Mouse (Mus musculus) kidney, adult 8-10 months (tissue): ENCODE results near the gene Xpo1.
"Not testable (repeated sequence)": the region's sequence is repeated elsewhere in the genome, so short reads cannot be mapped to it uniquely, and the experiment has no call there.

Experiments used
- DNase-seq, 2 experiments: peaks; one replicate each; pipeline ENCODE4 v3.0.0; 2022

Xpo1 gene

DNA sequence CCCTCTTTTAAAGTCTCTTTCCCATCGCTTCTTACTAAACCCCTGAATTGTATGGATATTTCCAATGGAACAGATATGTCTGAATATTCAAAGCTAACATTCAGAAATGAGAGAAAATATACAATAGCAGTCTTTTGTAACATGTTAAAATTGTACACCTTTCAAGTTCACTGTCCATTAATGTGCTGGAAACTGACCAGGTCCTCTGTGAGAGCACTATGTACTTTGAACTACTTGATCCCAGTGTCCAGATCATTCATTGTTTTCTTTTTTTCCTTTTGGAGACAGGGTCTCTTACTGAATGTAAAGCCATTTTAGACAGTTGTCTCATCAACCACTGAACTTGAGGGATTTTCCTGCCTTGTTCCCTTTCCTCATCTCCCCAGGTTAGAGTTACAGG lies 47.3 kb downstream of the Xpo1 start:
- DNase-seq, result peak; percentile 22 to 28

DNA sequence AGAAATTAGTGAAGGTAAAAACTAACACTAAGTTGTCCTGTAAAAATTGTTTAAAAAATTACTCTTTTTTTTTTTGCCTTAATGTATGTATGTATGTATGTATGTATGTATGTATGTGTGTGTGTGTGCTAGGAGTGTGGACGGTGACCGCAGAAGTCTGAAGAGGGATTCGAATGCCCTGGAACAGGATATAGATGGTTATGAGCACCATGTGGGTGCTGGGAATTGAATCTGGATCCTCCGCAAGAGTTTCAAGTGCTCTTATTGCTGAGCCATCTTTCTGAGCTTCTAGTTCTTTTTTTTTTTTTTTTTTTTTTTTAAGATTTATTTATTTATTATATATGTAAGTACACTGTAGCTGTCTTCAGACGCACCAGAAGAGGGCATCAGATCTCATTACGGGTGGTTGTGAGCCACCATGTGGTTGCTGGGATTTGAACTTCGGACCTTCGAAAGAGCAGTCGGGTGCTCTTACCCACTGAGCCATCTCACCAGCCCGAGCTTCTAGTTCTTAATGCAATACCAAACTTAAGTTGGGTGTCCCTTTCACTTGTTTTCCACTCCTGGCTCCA lies 49.3 kb downstream of the Xpo1 start:
- not testable (repeated sequence) for DNase-seq

DNA sequence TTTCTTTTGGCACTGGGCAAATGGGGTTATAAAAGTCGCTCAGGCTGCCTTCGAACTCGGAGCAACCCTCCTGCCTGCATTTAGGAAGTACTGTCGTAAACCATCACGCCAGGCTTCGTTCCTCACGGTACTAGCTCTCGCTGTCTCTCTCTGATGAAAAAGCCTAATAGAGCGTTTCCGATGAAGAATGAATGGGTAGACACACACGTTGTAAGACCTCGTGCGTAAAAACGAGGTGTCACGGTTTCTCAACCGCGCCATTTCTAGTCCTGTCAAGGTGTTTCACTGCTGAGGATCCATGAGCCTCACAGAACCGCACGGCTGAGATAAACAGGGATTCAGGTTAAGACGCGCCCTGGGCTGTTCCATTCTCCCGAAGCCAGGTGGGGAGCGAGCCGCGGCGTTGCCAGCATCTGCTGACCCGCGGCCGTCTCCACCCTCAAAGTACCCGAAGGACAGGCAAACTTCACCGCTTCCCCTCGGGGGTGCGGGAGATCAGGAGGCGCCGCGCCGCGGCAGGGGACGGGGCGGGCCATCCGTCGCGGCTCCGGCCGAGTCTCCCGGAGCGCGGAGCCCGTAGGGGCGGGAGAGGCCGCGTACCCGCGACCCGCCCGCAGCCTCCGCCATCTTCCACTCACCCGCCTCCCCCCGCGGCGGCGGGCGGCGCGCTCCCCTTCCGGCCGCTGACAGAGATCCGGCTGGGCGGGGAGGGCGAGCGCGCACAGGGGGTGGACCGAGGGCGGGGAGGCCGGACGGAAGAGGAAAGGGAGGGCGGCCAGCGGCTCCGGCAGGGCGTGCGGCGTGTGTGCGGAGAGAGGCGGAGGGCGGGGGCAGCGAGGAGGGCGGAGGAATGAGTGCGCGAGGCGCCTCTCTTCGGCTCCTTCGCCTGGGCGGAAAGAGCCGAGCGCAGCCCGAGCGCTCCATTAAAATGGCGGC lies 50.1 kb downstream of the Xpo1 start:
- peak; percentile 96 to 97 for DNase-seq

DNA sequence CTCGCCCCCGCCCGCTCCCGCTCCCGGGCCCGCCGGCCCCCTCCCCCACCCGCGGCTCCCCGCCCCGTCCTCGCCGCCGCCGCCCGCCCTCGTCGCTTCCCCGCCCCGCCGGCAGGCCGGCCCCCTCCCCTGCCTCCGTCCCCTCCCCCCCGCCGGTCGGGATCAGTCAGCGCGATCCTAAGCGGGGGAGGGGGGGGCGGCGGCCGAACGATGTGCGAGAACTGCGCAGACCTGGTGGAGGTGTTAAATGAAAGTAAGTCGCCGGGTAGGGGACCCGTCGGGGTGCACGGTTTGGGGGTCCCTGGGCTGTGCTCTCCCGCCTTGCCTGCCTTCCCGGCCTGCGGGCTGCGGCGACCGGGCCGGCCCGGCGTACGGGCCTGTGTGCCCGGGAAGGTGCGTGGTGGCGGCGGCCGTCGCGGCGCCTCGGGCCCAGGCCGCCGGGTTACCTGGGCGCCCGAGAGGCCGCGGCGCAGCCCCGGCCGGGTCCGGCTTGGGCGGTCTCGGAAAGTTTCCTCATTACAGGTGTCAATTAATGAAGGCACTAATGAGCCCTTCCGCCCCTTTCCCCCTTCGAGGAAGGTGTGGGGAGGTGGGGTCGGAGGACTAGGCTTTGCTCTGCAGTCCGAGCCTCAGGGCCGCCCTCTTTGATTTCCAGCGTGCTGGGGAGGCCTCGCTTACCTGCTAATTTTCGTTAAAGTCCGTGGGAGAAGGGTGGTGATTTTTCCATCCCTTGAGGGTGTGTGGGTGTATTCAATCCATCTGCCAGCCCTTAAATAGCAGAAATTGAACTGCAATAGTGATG lies 51.1 kb downstream of the Xpo1 start, which contains the start of gene Usp34:
Gene Usp34, plus strand, starts transcription at position 132 of the 802 bp plus-strand sequence.
- DNase-seq, result peak; percentile 55 to 63

DNA sequence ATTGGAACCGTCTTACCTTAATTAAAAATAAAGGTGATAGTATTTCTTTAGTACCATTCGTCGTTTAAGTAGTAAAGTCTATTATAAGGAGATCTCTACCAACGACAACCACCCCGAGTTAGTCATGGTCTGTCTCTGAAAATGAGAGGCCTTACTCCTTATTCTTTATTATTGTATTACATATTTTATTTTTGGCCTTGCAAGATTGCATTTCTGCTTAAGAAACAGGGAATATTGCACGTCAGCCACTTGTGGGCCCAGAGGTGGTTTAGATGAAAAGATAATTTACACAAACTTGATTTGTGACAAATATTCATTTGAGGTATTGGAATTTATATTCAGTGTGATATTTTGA lies 51.7 kb downstream of the Xpo1 start:
- no peak for DNase-seq

DNA sequence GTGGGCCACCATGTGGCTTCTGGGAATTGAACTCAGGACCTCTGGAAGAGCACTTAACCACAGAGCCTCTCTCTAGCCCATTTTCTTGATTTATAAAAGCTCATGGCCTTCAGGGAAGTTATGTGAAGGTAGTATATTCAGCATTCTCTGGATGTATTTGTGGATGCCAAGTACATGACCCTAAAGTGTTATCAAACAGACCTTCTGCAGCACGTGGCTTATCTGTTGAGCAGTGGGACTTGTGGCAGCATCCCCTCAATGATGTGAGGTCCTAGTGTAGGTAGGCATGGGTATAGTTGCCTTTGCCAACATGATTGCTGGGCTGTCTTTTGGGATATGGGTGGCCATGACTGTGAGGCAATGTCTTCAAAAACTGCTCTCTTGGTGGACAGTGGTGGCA lies 57.7 kb downstream of the Xpo1 start:
- DNase-seq, result no peak

DNA sequence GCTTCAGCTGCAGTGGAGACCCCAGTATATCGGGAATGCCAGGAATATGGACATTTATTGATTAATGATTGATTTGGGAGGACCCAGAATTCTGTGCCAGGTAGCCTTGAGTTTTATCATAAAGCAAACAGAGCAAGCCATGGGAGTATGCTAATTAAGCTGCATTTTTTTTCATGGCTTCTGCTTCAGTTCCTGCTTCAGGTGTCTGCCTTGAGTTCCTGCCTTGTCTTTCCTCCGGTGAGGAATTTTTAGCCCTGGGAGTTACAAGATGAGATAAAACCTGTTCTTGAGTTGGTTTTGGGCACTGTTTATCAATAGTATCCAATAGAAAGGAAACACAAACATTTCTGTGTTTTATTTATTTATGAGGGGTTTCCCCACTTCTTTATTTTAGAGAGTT lies 73.6 kb downstream of the Xpo1 start:
- no peak for DNase-seq

DNA sequence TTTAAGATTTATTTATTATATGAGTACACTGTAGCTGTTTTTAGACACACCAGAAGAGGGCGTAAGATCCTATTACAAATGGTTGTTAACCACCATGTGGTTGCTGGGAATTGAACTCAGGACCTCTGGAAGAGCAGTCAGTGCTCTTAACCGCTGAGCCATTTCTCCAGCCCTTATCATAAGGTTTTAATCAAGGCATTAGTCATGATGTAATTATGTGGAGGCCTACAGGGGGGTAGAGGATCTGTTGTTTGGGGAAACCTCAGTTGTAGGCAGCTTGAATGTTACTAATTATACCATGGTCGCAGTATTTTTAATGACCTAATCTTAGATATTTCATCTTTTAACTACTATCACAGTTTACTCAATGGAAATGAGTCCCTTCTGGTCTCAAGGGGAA lies 76.3 kb downstream of the Xpo1 start:
- no peak for DNase-seq

DNA sequence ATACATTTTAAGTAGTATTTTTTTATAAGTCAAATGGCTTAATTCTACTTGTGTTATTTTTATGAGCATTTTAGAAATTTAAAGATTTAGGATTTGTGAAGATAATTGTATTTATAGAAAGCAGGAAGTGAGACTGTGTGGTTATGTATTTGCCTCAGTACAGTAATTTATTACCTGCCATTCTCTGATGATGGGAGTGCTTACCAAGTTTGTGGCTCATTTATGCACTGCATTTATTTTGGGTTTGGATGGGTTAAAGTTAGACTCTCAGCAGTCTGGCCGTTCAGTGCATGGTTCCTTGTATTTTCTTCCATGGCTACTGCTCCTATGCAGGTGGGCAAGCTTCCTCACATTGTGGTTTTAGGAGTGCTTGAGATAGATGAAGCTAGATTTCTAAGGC lies 79.3 kb downstream of the Xpo1 start:
- DNase-seq, result no peak
